Mouse (Mus musculus): ENCODE measurements around the gene Rras2. TPM values are rescaled to one million over a fixed set of nuclear protein-coding genes. Genes with fewer than 3 reads are reported as not detected.

The Rras2 gene
- polyA plus RNA-seq, 1 experiment, result 1.6 TPM

GRCm38 (mm10) chr7:114145841-114146240, 28.3 kb upstream of the Rras2 start:
- Histone ChIP-seq H3K27me3 (replicated peaks) (peaks cover 5% of the 10 kb centered on the region), H3K4me1 (peaks cover 7% of the 10 kb centered on the region), H3K9me3 (peaks cover 18% of the 10 kb centered on the region), H3K36me3 (replicated peaks; ENCODE audit: low read length) (no peaks in the 10 kb centered on the region), H3K4me3 (replicated peaks) (peak overlapping the region; percentile 1)
- no peak for TF ChIP-seq GATA1 (IDR thresholded peaks at IDR 0.05; ENCODE audit: borderline replicate concordance, low read length)
- TF ChIP-seq FLI1 (IDR thresholded peaks at IDR 0.05; ENCODE audit: low read length), result no peak

- H3K4me1 ChIP-seq, result peaks cover 7% of the 10 kb centered on the region
- peaks cover 12% of the 10 kb centered on the region for H3K27me3 ChIP-seq (replicated peaks)
- no peak for TF ChIP-seq FLI1 (IDR thresholded peaks at IDR 0.05; ENCODE audit: low read length)
- H3K9me3 ChIP-seq, result peaks cover 5% of the 10 kb centered on the region
- no peaks in the 10 kb centered on the region for H3K36me3 ChIP-seq (replicated peaks; ENCODE audit: low read length)
- H3K4me3 ChIP-seq (replicated peaks), result no peak overlapping the region
Observed at GRCm38 (mm10) chr7:114142151-114142798, 24.7 kb upstream of the Rras2 start.

GRCm38 (mm10) chr7:114140026-114140425, 22.4 kb upstream of the Rras2 start:
- Histone ChIP-seq H3K27me3 (replicated peaks) (peaks cover 18% of the 10 kb centered on the region), H3K4me1 (no peaks in the 10 kb centered on the region), H3K36me3 (replicated peaks; ENCODE audit: low read length) (no peaks in the 10 kb centered on the region), H3K9me3 (no peaks in the 10 kb centered on the region), H3K4me3 (replicated peaks) (no peak overlapping the region)
- TF ChIP-seq FLI1 (IDR thresholded peaks at IDR 0.05; ENCODE audit: low read length) (no peak), GATA1 (IDR thresholded peaks at IDR 0.05; ENCODE audit: borderline replicate concordance, low read length) (no peak)

DNA sequence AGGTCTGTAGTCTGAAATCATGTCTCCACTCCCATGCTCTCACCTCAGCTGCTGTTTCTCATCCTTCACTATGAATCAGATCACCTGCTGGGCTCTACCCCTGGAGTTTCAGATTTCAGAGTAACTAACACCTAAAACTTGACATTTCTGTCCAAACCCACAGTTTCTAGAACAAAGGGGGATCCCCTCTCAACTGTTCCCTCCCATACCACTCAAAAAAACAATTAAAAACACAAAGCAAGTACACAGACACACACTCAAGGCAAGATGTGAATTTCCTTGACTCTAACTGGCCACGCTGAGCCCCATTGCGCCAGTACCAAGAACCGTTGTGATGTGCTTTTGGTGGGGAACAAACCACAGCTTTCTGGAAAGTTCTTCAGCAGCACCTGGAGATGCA, 21.8 kb upstream of the Rras2 start:
- H3K4me3 ChIP-seq (replicated peaks), result no peak overlapping the region
- TF ChIP-seq FLI1 (IDR thresholded peaks at IDR 0.05; ENCODE audit: low read length), result no peak
- no peak for TF ChIP-seq GATA1 (IDR thresholded peaks at IDR 0.05; ENCODE audit: borderline replicate concordance, low read length)
- H3K27me3 ChIP-seq (replicated peaks), result peaks cover 19% of the 10 kb centered on the region
- no peaks in the 10 kb centered on the region for H3K36me3 ChIP-seq (replicated peaks; ENCODE audit: low read length)
- H3K4me1 ChIP-seq, result no peaks in the 10 kb centered on the region
- no peaks in the 10 kb centered on the region for H3K9me3 ChIP-seq

DNA sequence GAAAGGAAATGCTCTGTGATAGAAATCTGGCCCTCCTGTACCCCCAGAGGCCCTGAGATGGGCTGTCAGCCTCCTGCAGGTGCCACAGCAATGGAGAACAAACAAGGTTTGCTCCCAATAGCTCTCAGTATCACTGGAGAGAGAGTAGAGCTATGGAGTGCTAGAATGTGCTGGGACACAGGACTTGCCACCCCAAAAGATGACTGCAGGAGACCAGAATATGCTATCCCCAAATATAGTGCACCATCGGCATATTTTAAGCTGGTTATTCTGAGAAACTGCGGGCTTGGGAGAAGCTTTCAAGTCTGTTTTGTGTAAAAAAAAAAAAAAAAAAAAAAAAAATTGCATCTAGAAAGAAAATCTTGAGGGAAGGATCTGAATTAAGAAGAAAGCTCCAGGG, 20.7 kb upstream of the Rras2 start:
- H3K9me3 ChIP-seq, result 0 out of 2 replicates have a peak, but pooled peaks cover 3% of the 10 kb centered on the region
- peaks cover 19% of the 10 kb centered on the region for H3K27me3 ChIP-seq (replicated peaks)
- H3K4me3 ChIP-seq (replicated peaks), result no peak overlapping the region
- H3K4me1 ChIP-seq, result no peaks in the 10 kb centered on the region
- H3K36me3 ChIP-seq (replicated peaks; ENCODE audit: low read length), result no peaks in the 10 kb centered on the region
- TF ChIP-seq GATA1 (IDR thresholded peaks at IDR 0.05; ENCODE audit: borderline replicate concordance, low read length) (no peak), FLI1 (IDR thresholded peaks at IDR 0.05; ENCODE audit: low read length) (no peak)

GRCm38 (mm10) chr7:114135166-114135565, 17.6 kb upstream of the Rras2 start:
- TF ChIP-seq FLI1 (IDR thresholded peaks at IDR 0.05; ENCODE audit: low read length), result no peak
- TF ChIP-seq GATA1 (IDR thresholded peaks at IDR 0.05; ENCODE audit: borderline replicate concordance, low read length), result no peak
- peaks cover 9% of the 10 kb centered on the region for H3K9me3 ChIP-seq
- no peaks in the 10 kb centered on the region for H3K36me3 ChIP-seq (replicated peaks; ENCODE audit: low read length)
- no peaks in the 10 kb centered on the region for H3K4me1 ChIP-seq
- no peak overlapping the region for H3K4me3 ChIP-seq (replicated peaks)
- peaks cover 22% of the 10 kb centered on the region for H3K27me3 ChIP-seq (replicated peaks)

- no peak overlapping the region for H3K4me3 ChIP-seq (replicated peaks)
- peaks cover 19% of the 10 kb centered on the region for H3K27me3 ChIP-seq (replicated peaks)
- TF ChIP-seq FLI1 (IDR thresholded peaks at IDR 0.05; ENCODE audit: low read length), result no peak
- TF ChIP-seq GATA1 (IDR thresholded peaks at IDR 0.05; ENCODE audit: borderline replicate concordance, low read length), result no peak
- H3K36me3 ChIP-seq (replicated peaks; ENCODE audit: low read length), result no peaks in the 10 kb centered on the region
- H3K4me1 ChIP-seq, result no peaks in the 10 kb centered on the region
- H3K9me3 ChIP-seq, result peaks cover 16% of the 10 kb centered on the region
Observed at GRCm38 (mm10) chr7:114133957-114134356, 16.4 kb upstream of the Rras2 start.

GRCm38 (mm10) chr7:114132316-114132715, 14.7 kb upstream of the Rras2 start:
- peaks cover 18% of the 10 kb centered on the region for H3K9me3 ChIP-seq
- H3K4me1 ChIP-seq, result no peaks in the 10 kb centered on the region
- no peak overlapping the region for H3K4me3 ChIP-seq (replicated peaks)
- H3K27me3 ChIP-seq (replicated peaks), result peaks cover 15% of the 10 kb centered on the region
- H3K36me3 ChIP-seq (replicated peaks; ENCODE audit: low read length), result no peaks in the 10 kb centered on the region
- no peak for TF ChIP-seq GATA1 (IDR thresholded peaks at IDR 0.05; ENCODE audit: borderline replicate concordance, low read length)
- no peak for TF ChIP-seq FLI1 (IDR thresholded peaks at IDR 0.05; ENCODE audit: low read length)

DNA sequence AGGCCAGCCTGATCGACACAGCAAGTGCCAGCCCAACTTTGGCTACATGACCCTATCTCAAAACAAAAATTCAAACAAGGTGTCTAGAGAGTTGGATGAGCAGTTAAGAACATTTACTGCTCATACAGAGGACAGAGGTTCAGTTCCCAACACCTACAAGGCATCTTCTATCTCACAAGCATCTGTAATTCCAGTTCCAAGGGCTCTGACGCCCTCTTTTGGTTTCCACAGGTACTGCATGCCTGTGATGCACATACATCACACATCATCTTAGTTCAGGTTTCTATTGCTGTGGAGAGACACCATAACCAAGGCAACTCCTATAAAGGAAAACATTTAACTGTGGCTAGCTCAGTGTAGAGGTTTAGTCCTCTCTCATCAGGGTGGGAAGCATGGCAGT, 11.7 kb upstream of the Rras2 start:
- Histone ChIP-seq H3K4me1 (no peaks in the 10 kb centered on the region), H3K4me3 (replicated peaks) (no peak overlapping the region), H3K9me3 (peaks cover 18% of the 10 kb centered on the region), H3K36me3 (replicated peaks; ENCODE audit: low read length) (no peaks in the 10 kb centered on the region), H3K27me3 (replicated peaks) (peaks cover 12% of the 10 kb centered on the region)
- TF ChIP-seq FLI1 (IDR thresholded peaks at IDR 0.05; ENCODE audit: low read length), result no peak
- no peak for TF ChIP-seq GATA1 (IDR thresholded peaks at IDR 0.05; ENCODE audit: borderline replicate concordance, low read length)

DNA sequence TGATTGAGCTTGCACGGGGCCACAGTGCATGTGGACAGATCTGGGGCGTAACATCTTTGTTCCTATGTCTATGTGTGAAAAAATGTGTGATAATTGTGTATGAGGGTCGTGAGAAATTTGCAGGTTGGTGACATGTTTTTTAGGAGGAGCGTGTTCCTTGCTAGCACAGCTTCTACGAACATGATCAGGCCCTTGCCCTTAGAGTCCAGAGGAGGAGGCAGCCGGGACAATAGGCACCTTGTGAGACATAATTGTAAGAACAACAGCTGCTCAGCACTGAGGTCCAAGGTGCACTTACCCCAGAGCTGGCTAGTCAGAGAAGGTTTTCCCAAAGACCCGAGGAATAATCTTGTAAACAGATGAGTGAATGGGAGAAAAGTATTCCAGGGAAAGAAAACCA, 599 bp upstream of the Rras2 start:
- no peak for TF ChIP-seq FLI1 (IDR thresholded peaks at IDR 0.05; ENCODE audit: low read length)
- TF ChIP-seq GATA1 (IDR thresholded peaks at IDR 0.05; ENCODE audit: borderline replicate concordance, low read length), result no peak
- Histone ChIP-seq H3K9me3 (no peaks in the 10 kb centered on the region), H3K27me3 (replicated peaks) (peaks cover 55% of the 10 kb centered on the region), H3K4me3 (replicated peaks) (no peak overlapping the region), H3K4me1 (peaks cover 20% of the 10 kb centered on the region), H3K36me3 (replicated peaks; ENCODE audit: low read length) (no peaks in the 10 kb centered on the region)

All from megakaryocyte, embryonic 14.5 days (primary cell).